Mouse (Mus musculus): Measurements from ENCODE around the gene Fgf6. TPM values are rescaled to one million over a fixed set of nuclear protein-coding genes. Genes with fewer than 3 reads are reported as not detected.

Gene Fgf6
- total and polyA plus RNA-seq, 3 experiments = not detected

GRCm38 (mm10) chr6:127010021-127010420 is 5.4 kb upstream of the Fgf6 start:
- Histone ChIP-seq H3K36me3 (replicated peaks in 1 of 2; ENCODE audit: control insufficient read depth in 1 of 2, insufficient read depth in 1 of 2, low read length in 1 of 2) (no peaks in the 10 kb centered on the region), H3K9me3 (replicated peaks; ENCODE audit: low read length) (no peaks in the 10 kb centered on the region), H3K4me1 (ENCODE audit: control insufficient read depth in 1 of 2, insufficient read depth in 2 of 2) (peaks cover 0 to 3% of the 10 kb centered on the region in 2 experiments; a peak in 1 of 4 replicates), H3K27me3 (replicated peaks) (peaks cover 6% of the 10 kb centered on the region), H3K27ac (ENCODE audit: insufficient read depth, low read depth) (no peak overlapping the region), H3K4me2 (ENCODE audit: insufficient read depth, low read depth, poor library complexity, severe bottlenecking) (no peak overlapping the region), H3K79me2 (replicated peaks; ENCODE audit: control insufficient read depth, extremely low read depth, insufficient read depth, poor library complexity, severe bottlenecking) (no peaks in the 10 kb centered on the region), H3K4me3 (replicated peaks in 1 of 3; ENCODE audit: low read depth in 2 of 3, low read length in 2 of 3, poor library complexity in 1 of 3) (no peak overlapping the region), H3K9ac (ENCODE audit: insufficient read depth, low read depth) (no peak overlapping the region)
- dilution Hi-C loops (cut with MboI; ENCODE audit: extremely low pct_ligation_motif_present, extremely low pct_unique_long_range_greater_than_20kb, low sequenced_read_pairs) = no loop called here
- DNase-seq (ENCODE audit: extremely low read depth) = no peak
- TF ChIP-seq ETS1 (conservative IDR thresholded peaks at IDR 0.05; ENCODE audit: low read depth, low read length) = no peak
- TF ChIP-seq IRF4 (IDR thresholded peaks at IDR 0.05; ENCODE audit: low read depth, low read length) = no peak
- TF ChIP-seq POLR2AphosphoS2 (IDR thresholded peaks at IDR 0.05; ENCODE audit: low read depth, low read length) = no peak
- no peak for TF ChIP-seq MAZ (IDR thresholded peaks at IDR 0.05; ENCODE audit: low read depth, low read length)
- no peak for TF ChIP-seq JUND (conservative IDR thresholded peaks at IDR 0.05; ENCODE audit: low read depth, low read length)
- no peak for TF ChIP-seq MEF2A (IDR thresholded peaks at IDR 0.05; ENCODE audit: borderline replicate concordance, low read depth, low read length)
- no peak for TF ChIP-seq ZC3H11A (IDR thresholded peaks at IDR 0.05; ENCODE audit: low read depth, low read length)
- no peak for TF ChIP-seq MXI1 (IDR thresholded peaks at IDR 0.05; ENCODE audit: low read depth, low read length)
- no peak for TF ChIP-seq UBTF (IDR thresholded peaks at IDR 0.05; ENCODE audit: low read depth, low read length)
- no peak for TF ChIP-seq SMC3 (IDR thresholded peaks at IDR 0.05; ENCODE audit: low read depth, low read length)
- no peak for TF ChIP-seq ZKSCAN1 (IDR thresholded peaks at IDR 0.05; ENCODE audit: borderline replicate concordance, low read depth, low read length)
- TF ChIP-seq BHLHE40 (IDR thresholded peaks at IDR 0.05; ENCODE audit: low read depth, low read length) = no peak
- TF ChIP-seq RAD21 (IDR thresholded peaks at IDR 0.05; ENCODE audit: low read depth, low read length) = no peak
- TF ChIP-seq CHD1 (IDR thresholded peaks at IDR 0.05; ENCODE audit: low read depth, low read length) = no peak
- no peak for TF ChIP-seq CHD2 (IDR thresholded peaks at IDR 0.05; ENCODE audit: low read length)
- TF ChIP-seq RCOR1 (conservative IDR thresholded peaks at IDR 0.05; ENCODE audit: low read depth, low read length) = no peak
- no peak for TF ChIP-seq ZMIZ1 (IDR thresholded peaks at IDR 0.05; ENCODE audit: low read depth, low read length)
- TF ChIP-seq E2F4 (IDR thresholded peaks at IDR 0.05; ENCODE audit: insufficient replicate concordance, low read depth, low read length) = no peak
- no peak for TF ChIP-seq ZNF384 (IDR thresholded peaks at IDR 0.05; ENCODE audit: low read depth, low read length)
- in situ Hi-C loops (cut with MboI; ENCODE audit: low pct_ligation_motif_present, low pct_unique_long_range_greater_than_20kb, low sequenced_read_pairs) = no loop called here

- no peaks in the 10 kb centered on the region for H3K9me3 ChIP-seq (replicated peaks; ENCODE audit: low read length)
- H3K36me3 ChIP-seq (replicated peaks in 1 of 2; ENCODE audit: control insufficient read depth in 1 of 2, insufficient read depth in 1 of 2, low read length in 1 of 2) = no peaks in the 10 kb centered on the region
- no peak for DNase-seq (ENCODE audit: extremely low read depth)
- peaks cover 13% of the 10 kb centered on the region for H3K27me3 ChIP-seq (replicated peaks)
- no peak overlapping the region for H3K4me2 ChIP-seq (ENCODE audit: insufficient read depth, low read depth, poor library complexity, severe bottlenecking)
- no peak for TF ChIP-seq CHD1 (IDR thresholded peaks at IDR 0.05; ENCODE audit: low read depth, low read length)
- no peak for TF ChIP-seq GABPA (IDR thresholded peaks at IDR 0.05; ENCODE audit: insufficient replicate concordance, low read depth, low read length)
- TF ChIP-seq JUN (IDR thresholded peaks at IDR 0.05; ENCODE audit: insufficient read depth, low read depth, low read length) = no peak
- no peak for TF ChIP-seq UBTF (IDR thresholded peaks at IDR 0.05; ENCODE audit: low read depth, low read length)
- TF ChIP-seq ELF1 (IDR thresholded peaks at IDR 0.05; ENCODE audit: low read depth, low read length) = no peak
- no peak for TF ChIP-seq TCF12 (IDR thresholded peaks at IDR 0.05; ENCODE audit: low read depth, low read length)
- no peak for TF ChIP-seq ETS1 (conservative IDR thresholded peaks at IDR 0.05; ENCODE audit: low read depth, low read length)
- no peak for TF ChIP-seq MEF2A (IDR thresholded peaks at IDR 0.05; ENCODE audit: borderline replicate concordance, low read depth, low read length)
- no peak overlapping the region for H3K27ac ChIP-seq (ENCODE audit: insufficient read depth, low read depth)
- no peaks in the 10 kb centered on the region for H3K79me2 ChIP-seq (replicated peaks; ENCODE audit: control insufficient read depth, extremely low read depth, insufficient read depth, poor library complexity, severe bottlenecking)
- no peak overlapping the region for H3K9ac ChIP-seq (ENCODE audit: insufficient read depth, low read depth)
- dilution Hi-C loops (cut with MboI; ENCODE audit: extremely low pct_ligation_motif_present, extremely low pct_unique_long_range_greater_than_20kb, low sequenced_read_pairs) (no loop called here), in situ Hi-C loops (cut with MboI; ENCODE audit: low pct_ligation_motif_present, low pct_unique_long_range_greater_than_20kb, low sequenced_read_pairs) (no loop called here)
- H3K4me3 ChIP-seq (replicated peaks in 1 of 3; ENCODE audit: low read depth in 2 of 3, low read length in 2 of 3, poor library complexity in 1 of 3) = no peak overlapping the region
- peaks cover 0 to 3% of the 10 kb centered on the region in 2 experiments; a peak in 1 of 4 replicates for H3K4me1 ChIP-seq (ENCODE audit: control insufficient read depth in 1 of 2, insufficient read depth in 2 of 2)
Measured at GRCm38 (mm10) chr6:127011947-127012535, 3.3 kb upstream of the Fgf6 start.

Measured in CH12.LX (cell line).